Mouse (Mus musculus) forebrain, embryonic 14.5 days (tissue): ENCODE measurements at regions not wholly inside any gene's neighbourhood (a gene's known extent, or its start where the extent isn't known, plus 50 kb on each side); places are given as distances from the start of the nearest gene placed in this dataset.

ENCODE experiments used
- ATAC-seq: fragments of 200-750 bp; cut with Nextera tagmentation; 2 replicates; pipeline ENCODE4 v1.8.0; 2017; ENCODE audit warnings: mild to moderate bottlenecking, moderate library complexity
- DNase-seq: peaks from one replicate; pipeline ENCODE4 v3.0.0-alpha.2; 2015; ENCODE audit warnings: low spot score
- H3K27ac ChIP-seq: fragments of 300-500 bp; sonication (generic); 2 replicates; pipeline ENCODE4 v1.5.1; 2014; ENCODE audit warnings: low read depth, mild to moderate bottlenecking, control low read depth, low read length, moderate library complexity
- H3K27me3 ChIP-seq: fragments of 300-500 bp; sonication (generic); replicated peaks from 2 replicates; pipeline ENCODE4 v1.6.1; 2014; ENCODE audit warnings: low read length, control low read depth, mixed read lengths; ENCODE audit not compliant: control insufficient read depth, insufficient read depth
- H3K36me3 ChIP-seq: fragments of 300-500 bp; sonication (generic); 2 replicates; pipeline ENCODE4 v1.6.1; 2014; ENCODE audit warnings: low read length, control low read depth; ENCODE audit not compliant: control insufficient read depth, insufficient read depth
- H3K4me1 ChIP-seq: fragments of 300-500 bp; sonication (generic); 2 replicates; pipeline ENCODE4 v1.6.1; 2014; ENCODE audit warnings: antibody characterized with exemption, low read length, control low read depth; ENCODE audit not compliant: control insufficient read depth, insufficient read depth
- H3K4me2 ChIP-seq: fragments of 300-500 bp; sonication (generic); 2 replicates; pipeline ENCODE4 v1.6.1; 2014; ENCODE audit warnings: mild to moderate bottlenecking, control low read depth, low read length
- H3K4me3 ChIP-seq: fragments of 300-500 bp; sonication (generic); 2 replicates; pipeline ENCODE4 v1.5.1; 2014; ENCODE audit warnings: low read depth, low read length, control low read depth
- H3K9ac ChIP-seq: fragments of 300-500 bp; sonication (generic); 2 replicates; pipeline ENCODE4 v1.6.1; 2014; ENCODE audit warnings: mild to moderate bottlenecking, low read length, control low read depth, moderate library complexity
- H3K9me3 ChIP-seq: fragments of 300-500 bp; sonication (generic); replicated peaks from 2 replicates; pipeline ENCODE4 v1.6.1; 2016; ENCODE audit warnings: low read length, control low read depth, mixed read lengths; ENCODE audit not compliant: control insufficient read depth
- WGBS: fragments of 180-500 bp; shearing (Covaris S2); extraction: QIAGEN DNeasy Blood & Tissue Kit; methylation state at CpG from one replicate; pipeline ENCODE4 v1.1.7; 2014; 5-methylcytosine and 5-hydroxymethylcytosine counted together

GRCm38 (mm10) chr13:101824962-101825361 is 56.9 kb upstream of the Pik3r1 start:
- Histone ChIP-seq H3K4me3 (no peak overlapping the region), H3K36me3 (no peaks in the 10 kb centered on the region), H3K27ac (no peak overlapping the region), H3K4me2 (no peak overlapping the region), H3K27me3 (no peaks in the 10 kb centered on the region), H3K9me3 (no peaks in the 10 kb centered on the region), H3K9ac (no peak overlapping the region), H3K4me1 (no peaks in the 10 kb centered on the region)
- ATAC-seq (no peak), DNase-seq (no peak)
- 89% methylated on average over 2 of the region's 2 CpGs for WGBS

DNA sequence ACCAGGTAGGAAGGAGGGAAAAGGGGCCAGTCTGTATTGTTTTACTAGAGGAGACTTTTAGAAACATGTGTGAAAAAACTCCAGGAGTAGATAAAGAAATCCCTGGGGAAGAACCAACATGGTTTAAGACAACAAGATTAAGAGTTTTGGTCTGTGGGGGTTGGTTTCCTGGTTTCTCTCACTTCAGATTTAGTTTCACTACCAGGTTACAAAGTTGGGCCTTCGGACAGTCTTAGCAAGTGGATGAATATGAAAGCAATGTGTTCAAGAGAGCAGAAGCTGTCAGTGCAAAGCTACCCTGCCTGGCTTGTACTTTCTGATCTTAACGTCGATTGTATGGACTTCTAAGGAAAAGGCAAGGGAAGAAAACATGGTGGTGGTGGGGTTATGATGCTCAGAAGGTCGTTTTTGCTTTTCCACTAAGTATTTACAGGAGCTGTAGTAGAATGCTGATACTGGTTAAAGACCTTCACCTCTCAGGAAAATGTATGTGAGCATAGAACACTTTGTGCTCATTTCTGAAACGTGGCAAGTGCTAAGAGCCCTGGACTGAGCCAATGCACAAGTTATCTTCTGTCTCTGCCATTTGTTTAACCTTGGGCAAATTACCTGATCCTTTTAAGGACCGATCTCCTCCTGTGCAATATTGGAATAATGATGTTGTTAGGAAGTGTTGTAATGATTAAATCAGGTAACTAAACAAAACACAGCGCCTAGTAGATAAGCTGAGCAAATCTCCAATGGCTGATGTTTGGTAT is 64.0 kb upstream of the Pik3r1 start:
- no peak overlapping the region for H3K4me3 ChIP-seq
- no peak for DNase-seq
- H3K27me3 ChIP-seq, result no peaks in the 10 kb centered on the region
- no peak for ATAC-seq
- no peak overlapping the region for H3K9ac ChIP-seq
- H3K9me3 ChIP-seq, result no peaks in the 10 kb centered on the region
- H3K4me1 ChIP-seq, result no peaks in the 10 kb centered on the region
- 83% methylated on average over 7 of the region's 7 CpGs for WGBS
- H3K36me3 ChIP-seq, result no peaks in the 10 kb centered on the region
- H3K27ac ChIP-seq, result no peak overlapping the region
- H3K4me2 ChIP-seq, result no peak overlapping the region

- no peak overlapping the region for H3K4me2 ChIP-seq
- ATAC-seq (no peak), DNase-seq (no peak)
- no peak overlapping the region for H3K9ac ChIP-seq
- H3K4me1 ChIP-seq, result no peaks in the 10 kb centered on the region
- no peaks in the 10 kb centered on the region for H3K9me3 ChIP-seq
- no peaks in the 10 kb centered on the region for H3K36me3 ChIP-seq
- WGBS, result 82% methylated on average over 4 of the region's 4 CpGs
- no peaks in the 10 kb centered on the region for H3K27me3 ChIP-seq
- no peak overlapping the region for H3K27ac ChIP-seq
- H3K4me3 ChIP-seq, result no peak overlapping the region
Observed at GRCm38 (mm10) chr13:101834546-101834945, 66.5 kb upstream of the Pik3r1 start.

DNA sequence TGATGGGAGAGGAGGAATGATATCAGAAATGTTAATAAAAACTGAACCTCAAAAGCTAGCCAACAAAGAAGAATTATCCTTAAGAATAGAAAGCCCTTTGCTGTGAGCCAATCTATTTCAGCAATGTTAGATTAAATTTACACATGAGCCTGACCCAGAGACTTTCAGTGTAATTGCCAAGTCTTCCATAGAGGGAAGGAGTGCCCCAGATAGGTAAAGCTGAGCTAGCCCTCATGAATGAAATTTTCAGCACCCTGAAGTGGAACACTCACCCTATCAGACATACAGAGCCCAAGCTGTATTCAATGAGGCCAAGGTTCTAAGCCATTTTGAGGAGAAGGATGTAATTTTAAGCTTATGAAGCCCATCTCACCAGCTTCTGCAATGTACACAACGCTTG is 69.0 kb upstream of the Pik3r1 start:
- Histone ChIP-seq H3K9me3 (no peaks in the 10 kb centered on the region), H3K4me1 (no peaks in the 10 kb centered on the region), H3K4me2 (no peak overlapping the region), H3K9ac (no peak overlapping the region), H3K4me3 (no peak overlapping the region), H3K27me3 (no peaks in the 10 kb centered on the region), H3K36me3 (no peaks in the 10 kb centered on the region), H3K27ac (no peak overlapping the region)
- 85% methylated on average over 1 of the region's 1 CpGs for WGBS
- ATAC-seq (no peak), DNase-seq (no peak)

DNA sequence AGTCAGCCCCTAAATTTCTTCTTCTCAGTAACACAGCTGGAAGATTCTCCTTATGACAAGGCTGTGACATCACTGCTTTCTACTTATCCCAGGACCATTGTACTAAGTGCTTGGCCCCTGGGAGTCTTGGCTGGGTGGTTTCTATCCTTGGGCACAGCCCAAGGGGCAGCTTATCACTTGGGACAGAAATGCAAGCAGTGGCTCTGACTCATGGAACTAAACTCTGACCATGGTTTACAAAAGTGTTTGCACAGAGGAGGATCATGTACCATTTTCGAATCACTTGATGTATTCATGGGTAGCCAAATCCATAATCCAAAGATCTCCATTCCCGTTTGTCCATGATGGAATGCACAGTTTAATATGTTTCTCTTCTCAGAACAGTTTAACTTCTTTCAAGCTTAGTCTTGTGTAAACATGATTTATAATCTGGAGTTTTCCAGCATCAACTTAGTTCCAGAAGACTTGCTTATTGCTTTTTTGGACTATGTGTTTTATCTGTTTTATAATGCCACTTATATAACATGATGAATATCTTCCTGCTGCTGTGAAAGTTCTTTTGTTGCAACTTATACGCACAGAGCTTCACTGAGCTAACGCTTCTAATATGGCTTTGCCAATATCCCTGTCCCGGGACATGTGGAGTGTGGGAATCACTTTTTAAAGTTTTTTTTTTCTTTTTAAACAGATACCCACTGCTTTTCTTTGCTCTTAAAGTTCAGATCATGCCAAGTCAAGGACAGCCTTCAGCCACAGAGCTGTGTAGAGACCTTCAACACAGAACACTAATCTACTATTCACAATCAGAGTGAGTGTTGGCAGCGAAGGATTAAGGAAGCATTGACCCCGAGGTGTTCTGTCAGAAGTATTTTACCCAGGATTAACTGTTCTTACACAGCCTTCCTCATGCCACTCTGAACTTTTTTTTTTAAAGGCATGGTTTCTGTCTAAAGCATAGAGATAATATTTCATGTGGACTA is 76.7 kb upstream of the Pik3r1 start:
- no peak overlapping the region for H3K27ac ChIP-seq
- no peak overlapping the region for H3K4me3 ChIP-seq
- WGBS, result 76% methylated on average over 7 of the region's 7 CpGs
- H3K4me1 ChIP-seq, result no peaks in the 10 kb centered on the region
- H3K27me3 ChIP-seq, result no peaks in the 10 kb centered on the region
- no peaks in the 10 kb centered on the region for H3K9me3 ChIP-seq
- no peaks in the 10 kb centered on the region for H3K36me3 ChIP-seq
- ATAC-seq, result no peak
- DNase-seq, result no peak
- no peak overlapping the region for H3K4me2 ChIP-seq
- H3K9ac ChIP-seq, result no peak overlapping the region

DNA sequence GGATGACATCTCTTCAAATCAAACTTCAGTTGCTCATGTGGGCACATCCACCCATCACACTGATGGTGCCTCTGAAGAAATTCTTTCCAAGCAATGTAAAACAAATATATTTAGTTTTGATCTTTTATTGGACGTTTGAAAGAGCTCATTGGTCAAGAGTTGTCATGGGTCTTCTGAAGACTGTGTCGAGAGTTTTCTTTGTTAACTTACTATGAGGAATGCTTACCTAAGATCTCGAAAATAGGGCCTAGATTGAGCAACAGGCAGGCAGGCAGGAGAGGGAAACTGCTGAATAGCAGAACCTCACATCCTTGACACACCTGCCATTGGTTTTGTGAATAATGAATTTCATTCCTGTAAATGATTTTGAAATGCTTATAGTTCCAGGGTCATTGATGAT is 78.0 kb upstream of the Pik3r1 start:
- Histone ChIP-seq H3K4me1 (no peaks in the 10 kb centered on the region), H3K27me3 (no peaks in the 10 kb centered on the region), H3K36me3 (no peaks in the 10 kb centered on the region), H3K4me3 (no peak overlapping the region), H3K9ac (no peak overlapping the region), H3K9me3 (no peaks in the 10 kb centered on the region), H3K27ac (no peak overlapping the region), H3K4me2 (no peak overlapping the region)
- WGBS, result 82% methylated on average over 3 of the region's 3 CpGs
- DNase-seq (no peak), ATAC-seq (no peak)

DNA sequence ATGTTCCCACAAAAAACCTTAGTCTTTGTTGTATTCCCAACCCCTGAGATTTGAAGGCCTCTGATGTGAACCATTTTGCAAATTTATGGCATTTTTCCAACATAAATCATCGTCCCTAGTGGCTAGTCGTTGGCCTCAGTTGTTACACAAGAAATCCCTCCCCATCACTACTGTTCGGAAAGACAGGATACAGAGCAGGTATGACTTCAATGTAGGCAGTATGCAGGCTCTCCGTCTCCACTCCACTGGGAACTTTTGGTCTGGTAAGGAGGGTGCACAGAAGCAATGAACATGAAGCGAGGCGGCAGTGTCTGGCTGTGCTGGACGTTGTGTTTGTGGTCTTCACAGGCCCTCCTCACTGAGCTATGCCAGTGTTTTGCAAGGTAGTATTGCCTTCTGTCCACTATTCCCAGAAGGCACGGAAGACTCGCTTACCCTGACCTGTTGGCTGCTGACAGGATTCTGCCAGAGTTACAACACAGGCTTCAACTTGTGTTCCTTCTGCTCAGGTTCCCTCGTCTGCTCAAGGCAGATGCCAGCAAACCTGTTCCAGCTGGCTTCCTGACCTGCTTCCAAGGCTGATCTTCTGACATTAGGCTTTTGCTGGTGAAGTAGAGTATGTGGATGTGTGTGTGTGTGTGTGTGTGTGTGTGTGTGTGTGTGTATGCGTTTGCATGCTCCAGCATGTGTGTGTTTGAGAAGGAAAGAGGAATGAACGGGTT is 80.0 kb upstream of the Pik3r1 start:
- Histone ChIP-seq H3K4me2 (no peak overlapping the region), H3K27ac (no peak overlapping the region), H3K36me3 (no peaks in the 10 kb centered on the region), H3K9me3 (no peaks in the 10 kb centered on the region), H3K4me1 (no peaks in the 10 kb centered on the region), H3K27me3 (no peaks in the 10 kb centered on the region), H3K9ac (no peak overlapping the region), H3K4me3 (no peak overlapping the region)
- DNase-seq, result no peak
- ATAC-seq, result no peak
- 82% methylated on average over 12 of the region's 12 CpGs for WGBS

DNA sequence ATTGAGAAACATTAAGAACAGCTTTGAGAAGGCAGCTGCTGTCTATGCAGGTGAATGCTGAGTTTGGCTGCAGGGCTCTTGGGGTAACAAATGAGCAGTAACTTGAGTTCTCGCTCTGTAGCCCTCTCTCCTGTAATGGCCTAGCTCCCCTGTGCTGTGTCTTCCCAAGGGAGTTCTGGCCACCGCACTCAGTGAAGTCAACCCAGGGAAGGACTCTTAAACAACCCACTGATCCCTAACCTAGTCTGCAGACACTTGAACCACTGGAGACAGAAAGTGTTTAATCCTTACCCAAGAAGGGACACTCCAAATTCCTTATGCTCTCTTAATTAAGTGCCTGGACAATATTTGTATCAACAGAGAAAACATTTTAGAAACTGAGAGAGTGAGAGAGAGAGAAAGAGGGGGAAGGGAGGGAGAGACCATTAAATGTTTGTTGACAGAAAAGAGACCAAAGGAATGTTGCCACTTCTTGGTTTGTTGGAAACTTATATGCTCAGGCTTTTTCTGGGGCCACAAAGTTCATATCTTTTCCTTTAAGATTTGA is 80.7 kb upstream of the Pik3r1 start:
- no peak overlapping the region for H3K4me3 ChIP-seq
- H3K36me3 ChIP-seq, result no peaks in the 10 kb centered on the region
- WGBS, result 88% methylated on average over 2 of the region's 2 CpGs
- no peaks in the 10 kb centered on the region for H3K4me1 ChIP-seq
- DNase-seq (no peak), ATAC-seq (no peak)
- H3K9me3 ChIP-seq, result no peaks in the 10 kb centered on the region
- no peak overlapping the region for H3K27ac ChIP-seq
- no peak overlapping the region for H3K9ac ChIP-seq
- no peak overlapping the region for H3K4me2 ChIP-seq
- no peaks in the 10 kb centered on the region for H3K27me3 ChIP-seq
